In genomic region chr7:124083741-124084140, GRCm38 (mm10) we compare ENCODE assay signal across 15 mouse cellular contexts.
"Had no signal": no experiment of that assay in that cellular context is flagged by ENCODE, and none has a peak within 500 bp of the region (broad histone marks: within the 10 kb centered on the region; RNA-seq: fewer than 3 reads in every experiment).

No protein-coding gene starts in this region.

- DNase-seq: gastrocnemius, postnatal 14 days; gastrocnemius, postnatal 36 days; heart, adult 11 months; heart, adult 2 months; heart, postnatal 14 days; heart, postnatal 36 days; kidney, adult 11 months; kidney, adult 2 months; kidney, postnatal 10 days; kidney, postnatal 25 days; kidney, postnatal 4 days; liver; liver, embryonic 13.5 days had no signal

- ATAC-seq: hindbrain, postnatal 0 days; intestine, embryonic 16.5 days had no signal
